Mouse (Mus musculus): ENCODE measurements around the gene Nup85. TPM values are rescaled to one million over a fixed set of nuclear protein-coding genes. Genes with fewer than 3 reads are reported as not detected.

The Nup85 gene
- polyA plus RNA-seq, 1 experiment: 42.6 TPM

- Histone ChIP-seq H3K4me3 (ENCODE audit: control insufficient read depth, low read depth, low read length) (peak overlapping the region; percentile 93), H3K27me3 (ENCODE audit: control insufficient read depth, insufficient read depth, low read length) (no peaks in the 10 kb centered on the region), H3K36me3 (ENCODE audit: control insufficient read depth, insufficient read depth, low read length) (peaks cover 3% of the 10 kb centered on the region), H3K4me1 (ENCODE audit: control insufficient read depth, insufficient read depth, low read length) (peaks cover 8% of the 10 kb centered on the region), H3K27ac (ENCODE audit: control insufficient read depth, insufficient read depth, low read depth, low read length) (peak overlapping the region; percentile 95)
- no peak for TF ChIP-seq CTCF (IDR thresholded peaks at IDR 0.05; ENCODE audit: control insufficient read depth, insufficient read depth, insufficient replicate concordance, low read depth, low read length)
- no peak; the same call in 1 of the 2 replicates for TF ChIP-seq POLR2A (IDR thresholded peaks at IDR 0.05; ENCODE audit: control insufficient read depth, low read depth, low read length)
Observed at GRCm38 (mm10) chr11:115613138-115613945, 49.1 kb downstream of the Nup85 start.

- Histone ChIP-seq H3K27ac (ENCODE audit: control insufficient read depth, insufficient read depth, low read depth, low read length) (no peak overlapping the region; the same call in 1 of the 2 replicates), H3K4me1 (ENCODE audit: control insufficient read depth, insufficient read depth, low read length) (peaks cover 8% of the 10 kb centered on the region), H3K4me3 (ENCODE audit: control insufficient read depth, low read depth, low read length) (no peak overlapping the region), H3K36me3 (ENCODE audit: control insufficient read depth, insufficient read depth, low read length) (peaks cover 3% of the 10 kb centered on the region), H3K27me3 (ENCODE audit: control insufficient read depth, insufficient read depth, low read length) (no peaks in the 10 kb centered on the region)
- 0 out of 2 replicates have a peak, but pooled peaks have one; percentile 26 for TF ChIP-seq POLR2A (IDR thresholded peaks at IDR 0.05; ENCODE audit: control insufficient read depth, low read depth, low read length)
- TF ChIP-seq CTCF (IDR thresholded peaks at IDR 0.05; ENCODE audit: control insufficient read depth, insufficient read depth, insufficient replicate concordance, low read depth, low read length): no peak
Observed at GRCm38 (mm10) chr11:115614346-115615107, 50.3 kb downstream of the Nup85 start.

DNA sequence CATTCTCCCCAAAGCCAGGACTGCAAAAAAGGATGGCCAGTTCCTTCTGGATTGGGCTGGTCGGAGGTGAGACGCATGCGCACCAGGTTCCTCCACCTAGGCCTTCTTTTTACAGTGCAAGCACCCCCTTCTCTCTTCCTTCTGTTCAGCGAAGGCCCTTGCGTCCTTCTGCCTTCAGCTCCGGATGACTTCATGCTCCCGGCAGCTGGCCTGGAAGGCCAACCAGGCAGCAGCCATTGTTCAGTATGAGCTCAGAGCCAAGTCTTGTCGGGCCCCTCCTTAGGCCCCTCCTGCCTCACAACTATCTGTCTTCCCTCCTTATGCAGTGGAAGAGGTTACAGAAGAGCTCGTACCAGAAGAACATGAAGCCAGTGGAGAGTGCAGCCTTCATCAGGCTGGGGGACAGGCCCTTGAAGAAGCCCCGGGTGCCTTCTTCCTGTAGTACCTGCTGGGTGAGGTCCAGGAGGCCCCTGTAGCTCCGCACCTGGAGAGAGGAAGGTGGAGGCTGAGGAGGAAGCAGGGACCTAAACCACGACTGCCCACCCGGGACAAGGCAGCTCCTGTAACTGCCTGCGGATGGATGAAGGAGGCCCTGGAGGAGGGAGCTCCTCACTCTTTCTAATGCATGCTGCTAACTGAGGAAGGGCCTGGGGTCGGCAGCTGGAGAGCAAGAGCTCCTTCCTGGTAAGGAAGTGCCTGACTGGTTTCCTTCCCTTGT lies 51.0 kb downstream of the Nup85 start:
- H3K27ac ChIP-seq (ENCODE audit: control insufficient read depth, insufficient read depth, low read depth, low read length): peak overlapping the region; percentile 64
- TF ChIP-seq POLR2A (IDR thresholded peaks at IDR 0.05; ENCODE audit: control insufficient read depth, low read depth, low read length): no peak
- TF ChIP-seq CTCF (IDR thresholded peaks at IDR 0.05; ENCODE audit: control insufficient read depth, insufficient read depth, insufficient replicate concordance, low read depth, low read length): no peak
- no peaks in the 10 kb centered on the region for H3K27me3 ChIP-seq (ENCODE audit: control insufficient read depth, insufficient read depth, low read length)
- peaks cover 8% of the 10 kb centered on the region for H3K4me1 ChIP-seq (ENCODE audit: control insufficient read depth, insufficient read depth, low read length)
- H3K36me3 ChIP-seq (ENCODE audit: control insufficient read depth, insufficient read depth, low read length): peaks cover 3% of the 10 kb centered on the region
- H3K4me3 ChIP-seq (ENCODE audit: control insufficient read depth, low read depth, low read length): no peak overlapping the region

GRCm38 (mm10) chr11:115615875-115616274 lies 51.6 kb downstream of the Nup85 start:
- H3K27me3 ChIP-seq (ENCODE audit: control insufficient read depth, insufficient read depth, low read length): no peaks in the 10 kb centered on the region
- no peak for TF ChIP-seq POLR2A (IDR thresholded peaks at IDR 0.05; ENCODE audit: control insufficient read depth, low read depth, low read length)
- TF ChIP-seq CTCF (IDR thresholded peaks at IDR 0.05; ENCODE audit: control insufficient read depth, insufficient read depth, insufficient replicate concordance, low read depth, low read length): no peak
- no peak overlapping the region for H3K4me3 ChIP-seq (ENCODE audit: control insufficient read depth, low read depth, low read length)
- H3K27ac ChIP-seq (ENCODE audit: control insufficient read depth, insufficient read depth, low read depth, low read length): no peak overlapping the region
- H3K36me3 ChIP-seq (ENCODE audit: control insufficient read depth, insufficient read depth, low read length): peaks cover 3% of the 10 kb centered on the region
- H3K4me1 ChIP-seq (ENCODE audit: control insufficient read depth, insufficient read depth, low read length): peaks cover 8% of the 10 kb centered on the region

- Histone ChIP-seq H3K27me3 (ENCODE audit: control insufficient read depth, insufficient read depth, low read length) (no peaks in the 10 kb centered on the region), H3K4me1 (ENCODE audit: control insufficient read depth, insufficient read depth, low read length) (peaks cover 8% of the 10 kb centered on the region), H3K36me3 (ENCODE audit: control insufficient read depth, insufficient read depth, low read length) (peaks cover 3% of the 10 kb centered on the region), H3K4me3 (ENCODE audit: control insufficient read depth, low read depth, low read length) (no peak overlapping the region), H3K27ac (ENCODE audit: control insufficient read depth, insufficient read depth, low read depth, low read length) (no peak overlapping the region)
- no peak for TF ChIP-seq POLR2A (IDR thresholded peaks at IDR 0.05; ENCODE audit: control insufficient read depth, low read depth, low read length)
- no peak for TF ChIP-seq CTCF (IDR thresholded peaks at IDR 0.05; ENCODE audit: control insufficient read depth, insufficient read depth, insufficient replicate concordance, low read depth, low read length)
Observed at GRCm38 (mm10) chr11:115616371-115616770, 52.1 kb downstream of the Nup85 start.

GRCm38 (mm10) chr11:115616893-115617292 lies 52.7 kb downstream of the Nup85 start:
- H3K4me1 ChIP-seq (ENCODE audit: control insufficient read depth, insufficient read depth, low read length): peaks cover 4% of the 10 kb centered on the region
- no peak overlapping the region for H3K27ac ChIP-seq (ENCODE audit: control insufficient read depth, insufficient read depth, low read depth, low read length)
- no peaks in the 10 kb centered on the region for H3K27me3 ChIP-seq (ENCODE audit: control insufficient read depth, insufficient read depth, low read length)
- no peak overlapping the region for H3K4me3 ChIP-seq (ENCODE audit: control insufficient read depth, low read depth, low read length)
- TF ChIP-seq CTCF (IDR thresholded peaks at IDR 0.05; ENCODE audit: control insufficient read depth, insufficient read depth, insufficient replicate concordance, low read depth, low read length) (no peak), POLR2A (IDR thresholded peaks at IDR 0.05; ENCODE audit: control insufficient read depth, low read depth, low read length) (no peak)
- peaks cover under 1% of the 10 kb centered on the region for H3K36me3 ChIP-seq (ENCODE audit: control insufficient read depth, insufficient read depth, low read length)

All from testis, adult 2 months (tissue).